Mouse (Mus musculus) left cerebral cortex, postnatal 10 days (tissue): ENCODE measurements around the gene Serpina6. TPM values are rescaled to one million over a fixed set of nuclear protein-coding genes. Genes with fewer than 3 reads are reported as not detected.
A peak's percentile ranks its signal among the peaks of the same experiment; 100 is the strongest.

Experiments
- DNase-seq, 2 experiments: peaks; one replicate each; pipeline ENCODE4 v3.0.0; 2021 to 2022; ENCODE audit warnings: low spot score in 2 of 2, mixed read lengths in 1 of 2; ENCODE audit errors: extremely low spot score in 1 of 2
- intact Hi-C: fragments of 180-260 bp; cut with DNase I; formaldehyde crosslinking; loops from one replicate; pipeline ENCODE4 v1.15.1; 2025
- total RNA-seq, 2 experiments: library from RNA; stranded (reverse); gene quantifications; 2 replicates each; pipeline ENCODE4 v1.2.3; 2021

The Serpina6 gene
- total RNA-seq, 2 experiments from 2014 or later = not detected

DNA sequence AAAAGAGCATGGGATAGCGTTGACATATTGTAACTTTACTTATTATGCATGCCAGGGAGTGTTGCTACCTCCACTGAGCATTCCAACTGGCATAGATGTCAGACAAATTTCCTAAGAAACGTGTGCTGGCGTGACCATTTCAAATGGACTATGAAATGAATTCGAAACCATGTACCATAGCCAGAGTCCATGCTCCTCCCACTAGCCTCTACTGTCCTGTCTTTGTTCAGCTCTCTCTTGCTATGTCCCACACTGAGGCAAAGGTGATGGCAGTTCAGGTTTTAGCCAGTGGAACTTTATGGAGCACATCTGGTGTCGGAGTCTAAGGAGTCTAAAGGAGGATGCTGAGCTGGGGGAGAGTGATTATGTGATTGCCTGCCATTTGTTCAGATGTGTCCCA is 3.1 kb upstream of the Serpina6 start:
- intact Hi-C loops = no loop called here
- no peak for DNase-seq

DNA sequence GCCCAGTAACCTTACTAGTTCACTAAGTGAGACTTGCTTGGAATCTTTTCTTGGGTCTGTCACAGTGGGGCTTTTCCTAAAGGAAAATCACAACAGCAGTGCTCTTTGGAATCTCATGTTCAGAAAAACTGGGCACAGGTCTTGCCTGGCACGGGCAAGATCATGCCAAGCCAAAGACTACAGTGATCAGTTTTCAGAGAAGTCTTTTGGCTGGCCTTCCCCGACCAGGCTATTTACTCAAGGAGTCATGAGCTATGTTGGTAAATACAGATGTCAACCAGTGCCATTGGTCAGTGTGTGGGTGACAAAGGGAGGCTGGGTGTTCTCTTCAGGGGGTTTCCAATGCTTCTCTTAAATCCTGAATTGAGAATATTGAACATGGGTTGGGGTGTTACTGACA is 2.2 kb upstream of the Serpina6 start:
- intact Hi-C loops = no loop called here
- DNase-seq = no peak

DNA sequence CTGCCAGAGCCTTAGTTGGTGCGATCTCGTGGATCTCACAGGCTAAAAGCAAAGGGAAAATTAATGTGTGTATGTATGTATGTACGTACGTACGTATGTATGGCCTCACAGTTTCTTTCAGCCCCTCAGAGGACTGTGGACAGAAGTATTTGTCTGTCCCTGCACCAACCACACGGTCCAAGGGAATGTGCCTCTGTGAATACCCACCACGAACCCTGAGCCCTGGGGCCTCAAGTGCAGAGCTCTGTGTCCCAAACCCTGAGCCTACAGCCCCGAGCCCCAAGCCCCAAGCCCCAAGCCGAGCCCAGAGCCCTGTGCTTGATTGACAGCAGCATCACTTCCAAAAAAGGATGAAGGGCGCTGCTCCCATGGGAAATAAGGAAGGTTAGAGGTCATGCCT is 979 bp upstream of the Serpina6 start:
- DNase-seq = no peak
- intact Hi-C loops = no loop called here

DNA sequence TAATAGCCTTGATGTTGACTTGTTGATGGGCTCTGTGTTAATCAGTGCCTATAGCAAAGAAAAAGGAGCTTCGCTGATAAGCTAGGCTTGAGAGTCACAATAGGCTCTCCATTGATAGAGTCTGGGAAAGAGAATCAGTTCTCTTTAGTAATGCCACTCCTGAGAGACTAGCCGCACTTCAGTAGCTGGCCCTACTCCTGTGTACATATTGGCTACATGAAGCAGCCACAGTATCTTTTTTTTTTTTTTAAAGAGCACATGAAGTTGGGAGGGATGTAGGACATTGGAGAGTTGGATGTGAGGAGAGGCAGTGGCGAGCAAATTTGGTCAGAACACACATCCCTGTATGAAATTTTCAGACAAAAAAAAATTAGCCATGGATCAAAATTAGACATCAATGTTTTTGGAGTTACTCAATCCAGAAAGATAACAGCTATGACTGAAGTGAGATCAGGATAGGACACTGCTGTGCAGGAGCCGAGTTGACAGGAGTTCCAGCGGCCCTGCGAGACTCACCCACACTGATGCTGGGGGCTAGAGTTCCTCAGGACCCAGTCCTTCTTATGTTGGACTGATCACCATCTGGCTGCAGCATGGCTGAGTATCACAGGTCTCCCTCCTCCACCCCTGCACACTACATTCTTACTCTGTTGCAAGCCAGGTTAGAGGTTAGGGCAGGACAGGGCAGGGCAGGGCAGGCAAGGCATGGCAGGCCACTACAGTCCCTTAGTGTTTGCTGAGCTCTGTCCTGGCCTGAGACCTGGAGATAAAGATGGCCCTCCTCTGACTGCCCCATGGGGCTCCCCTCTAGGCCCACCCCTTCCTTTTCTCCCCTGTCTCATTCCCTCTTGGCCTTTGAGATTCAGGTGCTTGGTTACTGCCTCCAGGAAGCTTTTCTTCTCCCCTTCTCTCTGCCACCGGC is 1.6 kb downstream of the Serpina6 start:
- intact Hi-C loops = no loop called here
- DNase-seq = no peak

DNA sequence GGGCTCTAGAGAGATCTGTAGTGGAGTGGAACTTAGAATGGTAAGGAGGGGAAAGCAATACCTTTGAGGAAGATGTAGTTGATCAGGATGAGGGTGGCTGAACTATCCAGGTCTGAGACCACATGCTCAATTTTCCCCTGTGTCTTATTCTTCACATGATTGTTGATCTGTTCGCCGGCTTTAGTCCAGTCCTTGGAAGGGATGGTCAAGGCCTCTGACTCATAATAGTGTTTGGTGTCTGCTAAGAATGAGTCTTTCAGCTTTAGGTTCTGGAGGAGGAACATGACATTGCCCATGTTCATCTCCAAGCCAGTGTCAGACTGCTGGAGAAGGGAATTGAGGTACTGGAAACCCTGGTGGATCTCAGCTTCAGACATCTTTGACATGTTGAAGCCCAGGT is 3.2 kb downstream of the Serpina6 start:
- intact Hi-C loops = no loop called here
- no peak for DNase-seq

DNA sequence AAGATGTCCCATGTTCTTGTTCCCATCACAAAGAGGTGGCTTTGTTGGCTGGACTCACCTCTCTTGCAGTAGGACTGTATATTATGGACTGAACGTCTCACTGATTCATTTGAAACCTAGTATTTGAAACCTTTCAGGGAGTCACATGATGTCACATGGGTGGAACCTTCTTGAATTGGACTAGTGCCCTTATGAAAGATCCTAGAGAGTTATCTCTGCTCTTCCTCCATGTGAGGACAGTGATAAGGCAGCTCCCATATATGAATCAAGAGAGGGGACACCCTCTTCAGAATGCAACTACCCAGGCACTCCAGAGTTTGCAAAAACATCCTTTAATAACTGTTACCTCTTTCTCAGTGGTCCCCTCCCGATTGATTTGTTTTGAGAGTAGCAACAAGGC is 10.7 kb downstream of the Serpina6 start:
- DNase-seq = no peak
- intact Hi-C loops = loop anchor here (10.0 kb wide), 1 partner anchor 102 kb away; no protein-coding TSS in a partner anchor

DNA sequence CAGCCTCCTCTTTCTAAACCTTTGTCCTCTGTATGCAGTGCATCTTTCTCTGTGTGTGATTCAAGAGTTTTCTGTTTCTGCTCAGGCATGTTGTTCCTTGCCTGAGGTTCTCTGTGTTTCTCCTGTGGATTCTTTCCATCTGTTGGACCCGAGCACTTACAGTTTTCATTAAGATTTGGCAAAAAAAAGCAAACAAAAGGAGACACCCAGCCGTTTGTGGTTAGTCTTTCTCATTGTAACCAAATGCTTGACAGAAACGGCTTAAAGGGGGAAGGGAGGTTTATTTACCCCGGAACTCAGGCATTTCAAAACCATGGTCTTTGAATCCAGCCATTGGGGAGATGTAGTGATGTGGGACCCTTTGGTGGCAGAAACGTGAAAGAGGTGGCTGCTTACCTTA is 12.4 kb downstream of the Serpina6 start:
- intact Hi-C loops = loop anchor here (5.0 to 10.0 kb wide), 2 partner anchors 100 to 142 kb away; no protein-coding TSS in a partner anchor
- DNase-seq = no peak

DNA sequence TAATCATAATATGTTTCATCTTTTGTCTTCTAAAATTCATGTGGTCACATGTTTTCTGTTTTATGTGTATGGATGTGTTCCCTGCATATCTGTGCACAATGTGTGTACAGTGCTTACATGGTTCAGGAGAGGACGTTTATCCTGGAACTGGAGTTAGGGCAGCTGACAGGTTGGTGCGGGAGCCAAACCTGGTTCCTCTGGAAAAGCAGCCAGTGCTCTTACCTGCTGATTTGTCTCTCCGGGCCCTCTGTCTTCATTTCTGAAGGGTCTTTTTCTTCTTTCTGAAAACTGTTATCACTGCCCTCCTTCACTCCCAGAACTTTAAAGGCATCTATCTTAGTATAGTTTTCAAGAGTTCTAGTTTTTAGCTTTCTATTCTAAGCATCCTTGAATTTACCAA is 13.2 kb downstream of the Serpina6 start:
- intact Hi-C loops = loop anchor here (5.0 to 10.0 kb wide), 2 partner anchors 99 to 142 kb away; no protein-coding TSS in a partner anchor
- no peak for DNase-seq

DNA sequence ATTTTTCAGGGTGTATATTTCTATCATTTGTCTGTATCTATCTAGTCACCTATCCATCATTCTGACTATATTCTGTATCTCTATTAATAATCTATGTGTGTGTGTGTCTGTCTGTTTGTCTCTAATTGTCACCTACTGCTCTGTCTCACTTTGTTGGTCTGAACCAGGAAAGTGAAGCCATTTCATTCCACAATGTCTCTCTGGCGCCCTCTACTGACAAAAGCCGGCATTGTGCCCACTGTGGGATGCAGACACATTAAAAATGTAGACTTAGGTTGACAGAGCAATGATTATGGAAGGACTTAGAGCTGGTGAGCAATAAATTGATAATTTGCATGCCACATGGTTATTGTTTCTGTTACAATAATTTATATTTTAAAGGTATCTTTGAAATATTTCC is 13.7 kb downstream of the Serpina6 start:
- intact Hi-C loops = loop anchor here (5.0 to 10.0 kb wide), 2 partner anchors 99 to 141 kb away; no protein-coding TSS in a partner anchor
- DNase-seq = peak; percentile 79

DNA sequence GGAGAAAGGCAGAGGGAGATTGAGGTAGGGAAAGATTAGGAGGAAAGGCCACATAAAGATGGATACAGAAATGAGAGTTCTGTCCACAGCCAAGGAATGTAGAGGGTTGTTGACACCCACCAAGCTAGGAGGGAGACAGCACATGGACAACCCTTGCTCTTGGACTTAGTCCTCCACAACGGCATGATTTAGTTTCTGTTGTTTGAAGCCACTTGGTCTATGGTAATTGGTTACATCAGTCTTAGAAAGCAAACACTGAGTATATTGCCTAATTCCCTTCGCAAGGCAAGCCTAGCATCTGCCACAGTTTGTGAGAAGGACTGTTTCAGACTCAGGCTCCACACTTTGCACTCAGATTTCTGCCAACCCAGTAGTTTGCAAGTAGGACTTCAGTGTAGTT is 21.2 kb downstream of the Serpina6 start:
- intact Hi-C loops = no loop called here
- no peak for DNase-seq

DNA sequence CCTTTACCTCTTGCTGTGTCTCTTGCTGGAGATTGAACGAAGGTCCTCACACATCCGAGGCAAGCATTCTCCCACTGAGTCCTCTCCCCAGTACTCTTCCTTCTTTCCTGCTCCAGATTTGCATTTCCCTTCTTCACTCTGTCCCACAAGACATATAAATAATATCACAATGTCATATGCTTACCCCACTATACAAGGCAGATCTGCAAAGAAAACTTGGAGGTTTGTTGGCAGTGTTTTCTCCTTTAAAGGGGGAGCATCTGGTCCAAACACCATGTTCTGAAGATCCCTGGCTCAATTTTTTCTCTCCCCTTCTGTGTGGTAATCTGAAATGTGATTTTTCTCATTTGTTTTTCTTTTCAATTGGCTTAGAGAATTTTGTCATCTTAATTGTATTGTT is 22.6 kb downstream of the Serpina6 start:
- peak in 1 of 2 experiments; percentile 9 for DNase-seq
- intact Hi-C loops = no loop called here

DNA sequence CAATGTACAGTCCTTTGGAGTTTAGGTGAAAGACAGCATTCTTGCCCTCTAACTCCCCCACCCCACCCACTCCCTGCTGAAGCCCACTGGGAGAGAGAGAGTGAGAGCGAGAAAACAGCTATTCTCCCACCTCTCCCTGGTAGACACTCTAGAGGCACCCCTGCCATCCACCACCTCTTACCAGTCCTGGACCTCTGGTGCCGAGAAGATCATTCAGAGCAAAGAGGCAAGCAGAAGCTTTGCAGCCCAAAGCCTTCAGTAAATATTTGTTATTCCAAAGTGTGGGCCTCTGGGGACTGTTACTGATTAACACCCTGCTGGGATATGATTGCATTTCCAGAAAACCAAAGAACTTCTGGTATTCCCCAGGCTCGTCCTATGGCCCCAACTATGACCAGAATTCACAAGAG is 25.8 kb downstream of the Serpina6 start, which contains the start of gene Serpina10:
Gene Serpina10 (minus strand): TSS at position 242 of the 410 bp plus-strand sequence.
- no peak for DNase-seq
- intact Hi-C loops = no loop called here

DNA sequence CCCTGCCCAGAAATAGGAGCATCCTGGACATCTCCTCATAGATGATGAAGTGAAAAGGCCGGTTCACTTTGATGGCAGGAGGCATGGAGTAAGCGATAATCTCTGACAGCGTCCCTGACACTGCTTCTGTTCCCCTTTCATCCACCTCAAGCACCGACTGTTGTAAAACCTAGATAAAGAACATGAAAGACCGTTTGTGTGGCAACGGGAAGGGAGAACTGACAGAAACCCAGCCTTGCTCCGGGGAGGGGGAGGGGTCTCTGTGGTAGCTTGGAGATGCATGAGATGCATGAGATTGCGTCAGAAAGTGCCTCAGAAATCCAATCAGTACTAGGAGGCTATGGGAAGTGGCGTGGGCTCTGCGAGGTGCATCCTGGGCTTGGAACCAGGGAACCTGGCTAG is 40.2 kb downstream of the Serpina6 start:
- intact Hi-C loops = no loop called here
- DNase-seq = no peak

DNA sequence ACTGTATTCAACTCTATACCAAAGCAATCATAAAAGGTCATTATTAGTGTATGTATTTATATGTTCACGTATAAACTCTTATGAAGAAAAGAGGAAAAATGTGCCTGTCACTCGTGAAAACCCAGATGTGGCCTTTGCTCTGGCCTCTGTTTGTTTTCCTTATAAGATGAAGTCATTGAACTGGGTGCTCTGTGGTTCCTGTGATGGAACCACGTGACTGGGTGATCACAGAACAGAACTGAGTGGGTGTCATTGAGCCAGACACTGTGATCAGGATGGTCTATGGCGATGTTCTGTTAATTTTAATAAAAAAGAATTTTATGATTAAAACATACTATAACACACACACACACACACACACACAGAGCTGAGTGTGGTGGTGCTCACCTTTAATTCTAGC is 41.3 kb downstream of the Serpina6 start:
- no peak for DNase-seq
- intact Hi-C loops = no loop called here

DNA sequence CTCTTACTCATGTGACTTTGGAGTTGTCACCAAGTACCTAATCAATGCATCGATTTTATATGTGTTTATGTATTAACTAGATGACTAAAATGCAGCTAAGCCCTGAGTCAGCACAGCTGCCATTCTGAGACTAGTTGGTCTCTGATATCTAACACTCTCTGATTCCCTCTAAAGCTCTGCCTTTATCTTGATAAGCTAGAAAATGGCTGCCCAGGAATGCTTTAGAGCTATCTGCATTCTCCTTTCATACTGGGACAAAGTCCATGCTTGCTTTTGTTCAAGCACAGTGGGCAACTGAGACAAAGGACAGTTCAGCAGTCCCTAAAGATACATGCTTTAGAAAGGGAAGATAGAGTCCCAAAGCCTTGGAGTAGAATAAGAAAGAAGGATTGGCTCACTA is 41.9 kb downstream of the Serpina6 start:
- DNase-seq = no peak
- intact Hi-C loops = no loop called here

DNA sequence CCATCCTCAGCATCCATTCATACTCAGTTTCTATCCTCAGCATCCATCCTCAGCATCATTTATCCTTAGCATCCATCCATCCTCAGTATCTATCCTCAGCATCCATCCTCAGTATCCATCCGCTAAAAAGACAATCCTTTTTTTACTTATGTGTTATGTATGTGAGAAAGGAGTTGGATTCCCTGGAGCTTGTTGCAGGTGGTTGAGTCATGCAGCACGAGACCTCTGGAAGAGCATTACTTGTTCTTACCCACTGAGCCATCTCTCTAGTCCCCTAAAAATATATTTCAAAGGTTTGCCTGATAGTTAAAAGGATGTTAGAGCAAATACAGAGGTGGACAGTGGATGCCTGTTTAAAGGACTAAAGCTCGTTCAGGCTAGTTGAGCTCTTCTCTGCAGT is 55.2 kb downstream of the Serpina6 start:
- intact Hi-C loops = no loop called here
- DNase-seq = no peak

DNA sequence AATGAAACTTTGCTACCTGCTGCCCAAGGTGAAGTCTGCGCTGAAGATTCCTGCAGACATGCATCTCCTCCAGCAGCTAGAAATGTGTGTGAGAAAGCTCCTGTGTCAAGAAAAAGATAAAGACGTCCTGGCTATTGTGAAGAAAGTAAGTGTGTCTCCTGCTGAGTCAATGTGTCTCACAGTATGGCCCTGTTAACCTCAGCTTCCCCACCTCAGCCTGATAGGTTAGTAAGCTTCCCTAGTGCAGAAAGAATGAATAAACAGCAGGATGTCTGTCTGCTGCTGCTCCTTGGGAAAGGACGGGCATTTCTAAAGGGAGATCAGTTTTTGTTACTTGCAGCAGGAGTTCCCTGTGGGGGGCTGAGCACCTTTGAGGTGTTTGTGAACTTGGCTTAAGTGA is 56.6 kb downstream of the Serpina6 start:
- no peak for DNase-seq
- intact Hi-C loops = no loop called here

DNA sequence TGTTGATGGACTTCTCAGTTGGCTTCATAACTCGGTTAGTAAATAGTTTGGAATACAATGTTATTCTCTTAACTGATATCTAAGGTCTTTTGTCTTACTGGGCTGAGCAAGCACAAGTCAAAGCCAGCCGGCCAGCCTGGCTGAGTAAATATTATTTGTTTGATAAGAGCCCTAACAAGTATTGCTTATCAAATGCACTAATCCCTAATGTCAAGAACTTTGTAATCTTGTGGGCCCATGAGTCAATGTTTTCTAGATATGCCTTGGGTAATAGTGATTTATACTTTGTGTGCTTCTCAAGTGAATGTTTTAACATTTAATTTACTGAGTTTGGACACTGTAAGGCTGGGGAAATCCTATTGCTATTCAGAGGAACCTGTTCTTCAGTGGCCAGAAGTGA is 58.6 kb downstream of the Serpina6 start:
- DNase-seq = no peak
- intact Hi-C loops = no loop called here
